Mouse (Mus musculus): ENCODE data around the gene Six1.
A peak's percentile ranks its signal among the peaks of the same experiment; 100 is the strongest.

Six1 gene

DNA sequence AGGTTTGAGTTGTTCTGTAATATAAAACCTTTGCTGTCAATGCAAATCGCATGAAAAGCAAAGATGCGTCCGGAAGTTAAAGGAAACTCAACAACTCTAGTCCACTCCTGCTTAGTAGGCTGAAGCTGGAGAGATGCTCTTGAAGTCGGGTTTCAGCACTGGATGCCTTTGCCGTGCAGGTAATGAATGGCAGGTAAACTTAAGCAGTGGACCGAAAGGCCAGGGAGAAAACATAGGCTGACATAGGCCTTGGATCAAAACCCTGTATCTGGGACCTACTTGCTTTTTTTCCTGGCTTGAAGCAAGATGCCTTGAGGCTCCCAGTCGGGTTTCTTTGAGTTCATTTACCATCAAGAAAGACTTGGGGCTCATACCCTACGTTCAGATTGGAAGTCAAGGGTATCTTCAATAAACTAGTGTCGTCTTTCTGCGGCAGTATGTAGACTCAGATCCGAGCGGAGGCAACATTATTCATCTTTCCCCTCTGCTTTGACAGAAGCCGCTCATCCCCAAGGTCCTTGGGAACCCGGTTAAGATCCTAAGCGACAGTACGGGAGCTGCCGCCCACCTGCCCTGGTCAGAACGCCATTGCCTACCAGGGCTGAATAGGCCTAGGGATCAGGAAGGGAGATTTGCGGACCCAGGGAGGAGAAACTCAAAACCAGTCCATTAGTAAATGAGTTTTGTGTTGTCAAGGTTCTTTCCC, 4.0 kb downstream of the Six1 start:
- DNase-seq = no peak

DNA sequence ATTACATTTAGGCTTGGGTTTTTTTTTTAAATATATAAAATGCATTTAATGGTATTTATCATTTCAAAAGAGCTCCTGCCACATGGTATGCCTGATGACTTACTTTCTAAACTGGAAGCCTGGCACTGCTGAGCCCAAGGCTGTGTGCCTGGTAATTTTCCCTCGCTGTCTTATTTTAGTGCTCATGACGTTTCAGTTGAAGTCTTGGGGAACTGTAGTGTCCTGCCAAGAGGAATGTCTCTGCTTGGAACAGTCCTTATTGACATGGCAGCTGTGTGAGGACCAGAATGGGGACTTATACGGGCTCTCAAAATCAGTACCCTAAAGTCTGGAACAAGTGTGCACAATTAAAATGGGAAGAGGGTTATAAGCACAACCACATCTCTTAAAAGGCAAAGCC, 5.2 kb downstream of the Six1 start:
- DNase-seq = no peak

GRCm38 (mm10) chr12:73047576-73047975, 6.1 kb downstream of the Six1 start:
- no peak for DNase-seq

GRCm38 (mm10) chr12:73046607-73047180, 7.0 kb downstream of the Six1 start:
- DNase-seq = peak; percentile 52

DNA sequence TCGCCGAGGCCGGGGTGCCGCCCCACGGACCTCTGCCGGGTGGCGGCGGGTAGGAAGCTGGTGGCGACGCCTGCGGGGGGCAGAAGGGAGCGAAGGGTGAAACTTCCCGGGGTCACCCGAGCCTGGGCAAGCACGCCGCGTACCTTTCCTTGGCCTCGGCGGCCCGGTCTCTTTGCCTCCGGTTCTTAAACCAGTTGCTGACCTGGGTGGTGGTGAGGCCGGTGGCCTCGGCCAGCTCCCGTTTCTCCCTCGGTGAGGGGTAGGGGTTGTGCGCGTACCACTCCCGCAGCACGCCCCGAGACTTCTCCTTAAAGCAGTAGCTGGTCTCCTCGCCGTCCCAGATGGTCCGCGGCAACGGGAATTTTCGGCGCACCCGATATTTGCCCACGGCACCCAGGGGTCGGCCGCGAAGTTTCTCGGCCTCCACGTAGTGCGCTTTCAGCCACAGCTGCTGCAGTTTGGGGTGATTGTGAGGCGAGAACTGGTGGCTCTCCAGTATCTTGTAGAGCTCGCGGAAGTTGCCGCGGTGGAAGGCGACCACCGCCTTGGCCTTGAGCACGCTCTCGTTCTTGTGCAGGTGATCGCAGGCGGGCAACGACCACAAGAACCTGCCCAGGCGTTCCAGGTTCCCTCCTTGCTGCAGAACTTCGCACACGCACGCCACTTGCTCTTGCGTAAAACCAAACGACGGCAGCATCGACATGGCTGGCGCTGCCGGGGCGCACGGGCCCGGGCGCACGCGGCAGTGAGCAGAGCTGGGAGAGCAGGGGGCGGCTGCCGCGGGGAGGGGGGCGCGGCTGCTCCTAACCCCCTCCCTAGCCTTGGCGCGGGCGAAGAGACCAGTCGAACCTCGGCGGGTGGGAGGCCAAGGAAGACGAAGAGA, 7.7 kb downstream of the Six1 start:
- no peak for DNase-seq

DNA sequence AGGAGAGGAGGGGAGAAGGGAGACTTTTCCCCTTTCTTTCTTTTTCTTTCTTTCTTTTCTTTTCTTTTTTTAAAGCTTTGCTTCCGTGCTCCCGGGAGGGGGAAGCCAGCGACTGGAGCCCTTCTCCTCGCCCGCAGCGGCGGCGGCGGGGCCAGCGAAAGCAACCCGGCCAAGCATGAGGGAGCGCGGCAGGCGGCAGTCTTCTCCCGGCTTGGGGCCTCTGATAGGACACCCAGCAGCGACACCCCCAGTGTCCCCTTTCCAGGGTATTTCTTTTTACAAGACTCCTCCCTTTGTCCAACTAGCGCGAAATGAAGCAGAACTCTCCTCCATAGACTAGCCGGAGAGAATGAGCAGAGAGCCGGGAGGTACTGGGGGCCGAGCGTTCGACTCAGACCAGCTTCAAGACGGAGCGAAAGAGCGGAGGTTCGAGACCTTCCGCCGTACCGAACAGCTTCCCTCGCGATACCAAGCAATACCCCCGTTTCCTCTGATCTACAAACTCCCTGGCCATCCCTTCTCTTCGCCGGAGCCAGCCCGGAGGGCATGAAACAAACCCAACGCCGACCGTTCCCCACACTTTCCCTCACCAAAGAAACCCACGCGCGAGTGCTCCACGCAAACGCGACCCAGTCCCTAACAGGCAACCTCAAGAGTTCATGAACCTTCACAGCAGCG, 8.5 kb downstream of the Six1 start:
- DNase-seq = no peak

GRCm38 (mm10) chr12:73044221-73045045, 9.3 kb downstream of the Six1 start:
- no peak for DNase-seq

DNA sequence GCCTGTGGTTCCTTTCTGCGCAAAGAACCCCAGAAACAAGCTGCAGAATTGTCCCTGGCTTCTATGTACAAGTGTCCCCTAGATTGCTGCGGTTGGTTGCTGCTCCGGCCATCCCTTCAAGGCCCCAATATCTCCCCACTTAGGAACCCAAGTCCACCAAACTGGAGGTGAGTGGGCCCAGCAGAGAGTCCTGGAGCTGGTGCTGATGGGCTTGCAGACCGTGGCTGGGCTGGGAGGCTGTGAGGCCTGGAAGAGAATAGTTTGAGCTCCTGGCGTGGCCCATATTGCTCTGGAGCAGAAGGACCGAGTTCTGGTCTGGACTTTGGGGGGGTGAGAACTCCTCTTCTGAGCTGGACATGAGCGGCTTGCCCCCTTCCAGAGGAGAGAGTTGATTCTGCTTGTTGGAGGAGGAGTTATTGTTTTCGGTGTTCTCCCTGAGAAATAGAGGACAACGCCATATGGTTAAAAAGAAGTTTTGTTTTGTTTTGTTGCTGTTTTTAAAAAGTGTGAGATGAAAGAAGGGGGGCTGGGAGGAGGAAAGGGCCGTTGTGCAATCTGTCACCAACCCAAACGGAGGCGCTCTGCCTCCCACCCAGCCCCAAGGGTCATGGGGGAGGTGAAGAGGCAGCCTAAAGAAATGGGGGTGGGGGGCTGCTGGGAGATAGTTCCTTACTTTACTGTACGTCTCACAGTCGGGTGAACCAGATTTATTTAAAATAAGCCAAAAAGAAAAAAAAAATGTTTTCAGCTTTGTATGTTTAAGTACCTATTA, 10.1 kb downstream of the Six1 start:
- no peak for DNase-seq

- no peak for DNase-seq
These were observed 10.8 kb downstream of the Six1 start for GRCm38 (mm10) chr12:73042903-73043302.

- no peak for DNase-seq
These were observed 11.3 kb downstream of the Six1 start for GRCm38 (mm10) chr12:73042406-73042805.

DNA sequence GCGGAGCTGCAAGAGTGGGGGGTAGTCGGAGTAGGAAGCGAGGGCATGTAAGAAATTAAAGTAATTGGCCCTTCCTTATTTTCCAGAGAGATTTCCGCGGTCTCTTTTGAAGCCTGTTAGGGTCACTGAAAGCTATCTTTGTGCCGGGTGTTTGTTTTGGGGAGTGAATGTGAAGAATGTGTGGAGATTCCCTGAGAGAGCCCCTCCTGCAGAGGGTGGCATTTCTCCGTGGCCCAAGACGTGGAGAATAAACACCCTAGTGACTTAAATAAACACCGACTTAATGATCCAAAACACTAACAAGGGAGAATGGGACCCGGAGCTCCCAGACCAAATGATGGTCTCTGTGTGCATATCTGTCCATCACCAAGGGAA, 12.4 kb downstream of the Six1 start:
- no peak for DNase-seq

DNA sequence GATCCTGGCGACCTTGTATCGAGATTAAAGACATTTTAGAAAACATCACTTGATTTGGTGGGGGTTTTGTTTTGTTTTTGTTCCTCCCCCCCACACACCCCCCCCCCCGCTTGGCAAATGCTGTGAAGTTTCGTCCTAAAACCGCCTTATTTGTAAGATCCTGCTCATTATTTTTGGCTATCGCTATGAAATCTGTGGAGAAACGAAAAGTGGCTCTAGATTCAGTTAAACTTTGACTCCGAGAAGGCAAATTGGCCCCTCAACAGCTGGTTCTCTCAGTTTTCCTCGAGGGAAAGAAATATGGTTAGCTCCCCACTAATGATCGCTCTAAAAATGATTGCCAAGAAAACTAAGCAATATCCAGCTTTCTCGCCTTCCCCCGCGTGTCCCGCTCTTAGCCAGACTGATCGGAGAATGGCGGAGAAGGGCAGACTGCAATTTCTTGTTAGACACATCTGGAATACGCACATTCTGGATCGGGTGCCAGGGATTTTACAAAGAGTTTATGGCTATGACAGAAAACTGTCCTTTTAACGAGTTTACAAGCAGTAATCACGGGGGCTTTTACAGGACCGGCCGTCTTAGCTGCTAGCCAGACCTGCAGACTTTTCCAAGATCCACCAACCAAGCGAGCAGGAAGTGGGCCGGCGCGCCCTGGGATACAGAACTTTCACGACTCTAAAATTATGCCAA, 13.0 kb downstream of the Six1 start:
- DNase-seq = no peak

- no peak for DNase-seq
These were observed 13.6 kb downstream of the Six1 start for GRCm38 (mm10) chr12:73039939-73040562.

DNA sequence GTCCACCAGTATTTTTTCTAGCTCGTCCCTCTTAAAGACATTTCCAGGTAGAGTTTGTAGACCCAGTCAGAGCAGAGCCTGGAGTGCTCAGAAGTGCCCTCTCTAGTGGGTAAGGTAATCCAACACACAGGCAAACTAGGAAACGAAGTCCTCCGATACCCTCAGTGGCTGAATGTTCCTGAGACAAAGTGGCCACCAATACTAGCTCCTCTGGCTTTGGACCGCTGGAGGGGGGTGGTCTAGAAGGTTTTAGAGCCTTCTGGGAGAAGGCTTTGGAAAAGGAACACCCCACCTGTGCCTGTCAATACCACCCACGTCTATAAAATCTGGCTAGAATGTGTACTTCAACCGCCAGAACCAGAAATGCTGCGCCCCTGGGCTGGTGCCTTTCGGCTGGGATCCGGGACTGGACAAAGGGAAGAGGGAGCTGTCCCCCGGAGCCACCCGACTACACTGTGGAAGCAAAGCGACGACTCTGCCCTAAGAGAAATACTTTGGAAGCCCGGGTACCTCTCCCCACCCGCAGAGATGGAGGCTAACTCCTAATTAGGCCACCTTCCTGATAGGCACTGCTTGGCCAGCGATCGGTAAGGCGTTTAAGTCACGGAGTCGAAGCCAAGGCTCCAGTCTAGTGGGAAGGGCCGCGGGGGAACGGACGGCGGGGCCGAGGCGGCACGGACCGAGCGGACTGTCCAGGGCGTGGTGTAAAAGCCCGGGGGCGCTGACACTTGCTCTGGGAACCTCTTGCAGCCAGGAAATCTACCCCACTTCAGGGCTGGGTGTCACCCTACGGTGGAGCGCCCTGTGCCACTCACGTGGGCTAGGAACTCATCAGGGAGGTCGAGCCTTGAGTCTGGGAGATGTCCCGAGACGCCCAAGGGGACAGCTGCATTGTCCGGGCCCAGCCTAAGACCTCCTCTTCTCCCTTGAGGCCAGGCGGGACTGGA, 14.4 kb downstream of the Six1 start:
- no peak for DNase-seq

DNA sequence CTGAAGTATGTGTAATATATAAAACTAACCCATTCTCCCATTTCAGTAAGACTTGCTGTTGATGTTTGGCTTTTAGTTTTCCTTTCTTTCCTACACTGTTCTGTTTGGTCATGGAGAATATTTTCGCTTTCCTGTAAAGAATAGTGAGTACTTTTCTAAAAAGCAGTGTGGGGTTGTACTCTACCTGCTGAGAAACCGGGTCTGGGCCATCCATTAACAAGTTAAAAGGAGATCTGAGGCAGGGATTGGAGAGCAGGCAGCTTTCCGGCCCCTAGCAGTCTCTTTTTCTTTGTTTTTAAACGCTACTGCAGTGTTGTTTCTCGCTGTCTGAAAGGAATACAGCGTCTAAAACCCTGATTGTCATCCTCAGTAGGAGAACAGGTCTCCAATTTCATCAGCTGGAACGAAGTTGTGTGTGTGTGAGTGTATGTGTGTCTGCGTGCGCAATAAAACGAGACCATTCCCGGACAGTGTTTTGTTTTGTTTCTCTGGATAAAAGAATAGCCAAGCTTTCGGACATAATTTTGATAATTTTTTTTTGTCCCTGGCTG, 15.2 kb downstream of the Six1 start:
- DNase-seq = no peak

DNA sequence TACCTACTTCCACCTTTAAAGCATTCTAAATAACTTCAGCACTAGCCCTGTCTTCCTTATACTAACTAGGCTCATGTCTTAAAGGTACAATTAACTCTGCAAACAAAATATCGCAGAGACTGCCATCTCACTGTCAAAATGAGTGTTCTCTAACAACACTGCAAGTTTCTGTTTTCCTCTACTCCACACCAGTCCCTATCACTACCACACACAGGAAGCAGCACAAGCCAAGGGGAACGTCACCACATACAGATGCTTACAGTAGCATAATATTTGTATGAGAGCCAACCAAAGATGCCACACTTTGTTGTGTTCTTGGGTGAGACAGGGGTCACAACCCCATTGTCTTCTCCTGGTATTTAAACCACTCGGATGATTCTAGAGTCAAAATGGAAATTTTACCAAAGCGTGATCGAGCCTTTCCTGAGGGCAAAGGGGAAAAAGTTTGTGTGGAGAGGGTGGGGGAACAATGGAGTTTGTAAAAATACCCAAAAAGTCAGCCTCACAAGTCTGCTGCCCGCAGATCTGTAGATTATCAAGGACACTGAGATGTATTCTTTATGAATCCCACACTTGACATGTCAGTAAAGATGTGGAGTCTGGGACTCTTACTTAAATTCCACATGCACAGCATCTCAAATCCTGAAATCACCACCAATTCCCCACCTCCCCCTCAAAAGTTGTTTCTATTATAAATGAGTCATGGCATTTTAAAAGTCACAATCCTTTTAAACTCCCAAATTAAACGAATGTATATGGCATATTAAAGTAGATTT, 16.1 kb downstream of the Six1 start:
- DNase-seq = no peak

- DNase-seq = no peak
These were observed 18.5 kb downstream of the Six1 start for GRCm38 (mm10) chr12:73034901-73035895.
